Mouse (Mus musculus): ENCODE results near the gene Siglech. TPM values are rescaled to one million over a fixed set of nuclear protein-coding genes. Genes with fewer than 3 reads are reported as not detected.

Gene Siglech
- polyA plus RNA-seq, 2 experiments: 0.25 to 0.42 TPM

DNA sequence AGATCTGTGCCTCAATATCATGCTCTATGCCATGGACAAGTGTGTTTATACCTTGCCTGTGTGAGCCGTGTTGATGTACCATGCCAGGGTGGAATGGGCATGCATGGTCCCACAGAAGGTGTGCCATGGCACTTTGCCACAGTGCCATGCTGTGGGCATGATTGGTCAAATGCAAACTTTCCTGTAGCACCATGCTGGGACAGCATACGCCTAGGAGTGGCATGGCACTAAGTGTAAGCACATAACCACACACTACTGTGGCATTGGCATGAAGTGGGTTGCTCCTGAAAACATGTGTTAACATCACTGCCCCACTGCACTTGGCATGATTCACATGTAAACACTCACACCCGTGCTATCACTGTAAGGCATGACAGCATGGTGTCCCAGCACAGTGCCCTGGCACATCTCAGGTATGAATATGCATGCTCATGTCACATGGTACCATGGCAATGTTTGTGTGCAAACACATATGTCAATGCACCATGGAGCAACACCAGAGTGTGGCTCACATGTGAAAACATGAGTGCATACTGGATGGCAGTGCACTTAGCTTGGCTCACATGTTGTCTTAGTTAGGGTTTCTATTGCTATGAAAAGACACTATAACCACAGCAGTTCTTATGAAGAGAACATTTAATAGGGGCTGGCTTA is 24.2 kb upstream of the Siglech start:
- H3K36me3 ChIP-seq (replicated peaks; ENCODE audit: control insufficient read depth, insufficient read depth, low read depth): no peaks in the 10 kb centered on the region
- no peak overlapping the region for H3K4me2 ChIP-seq (ENCODE audit: low read depth)
- H3K27me3 ChIP-seq (ENCODE audit: control insufficient read depth, insufficient read depth, low read length): no peaks in the 10 kb centered on the region
- TF ChIP-seq CTCF (IDR thresholded peaks at IDR 0.05; ENCODE audit: low read depth) (no peak), EP300 (IDR thresholded peaks at IDR 0.05; ENCODE audit: low read depth) (no peak)
- H3K9me3 ChIP-seq (ENCODE audit: control insufficient read depth, low read length): no peaks in the 10 kb centered on the region
- ATAC-seq (ENCODE audit: insufficient read depth): no peak
- H3K27ac ChIP-seq: no peak overlapping the region
- H3K4me3 ChIP-seq (ENCODE audit: insufficient read depth in 1 of 2, low read depth in 2 of 2, low read length in 2 of 2): no peak overlapping the region
- no peak for DNase-seq (ENCODE audit: low read depth in 3 of 3, low spot score in 3 of 3)
- WGBS (ENCODE audit: insufficient replicate concordance): 52% methylated on average over 3 of the region's 3 CpGs
- H3K9ac ChIP-seq (replicated peaks): no peak overlapping the region
- H3K4me1 ChIP-seq (replicated peaks; ENCODE audit: control insufficient read depth in 2 of 2, insufficient read depth in 2 of 2, low read length in 1 of 2): no peaks in the 10 kb centered on the region

- no peak overlapping the region for H3K4me3 ChIP-seq (ENCODE audit: insufficient read depth in 1 of 2, low read depth in 2 of 2, low read length in 2 of 2)
- TF ChIP-seq EP300 (IDR thresholded peaks at IDR 0.05; ENCODE audit: low read depth) (no peak), CTCF (IDR thresholded peaks at IDR 0.05; ENCODE audit: low read depth) (no peak)
- no peaks in the 10 kb centered on the region for H3K4me1 ChIP-seq (replicated peaks; ENCODE audit: control insufficient read depth in 2 of 2, insufficient read depth in 2 of 2, low read length in 1 of 2)
- no peaks in the 10 kb centered on the region for H3K36me3 ChIP-seq (replicated peaks; ENCODE audit: control insufficient read depth, insufficient read depth, low read depth)
- H3K4me2 ChIP-seq (ENCODE audit: low read depth): no peak overlapping the region
- ATAC-seq (ENCODE audit: insufficient read depth): no peak
- no peak overlapping the region for H3K9ac ChIP-seq (replicated peaks)
- DNase-seq (ENCODE audit: low read depth in 3 of 3, low spot score in 3 of 3): no peak
- 57% methylated on average over 10 of the region's 10 CpGs for WGBS (ENCODE audit: insufficient replicate concordance)
- H3K27me3 ChIP-seq (ENCODE audit: control insufficient read depth, insufficient read depth, low read length): no peaks in the 10 kb centered on the region
- no peak overlapping the region for H3K27ac ChIP-seq
- H3K9me3 ChIP-seq (ENCODE audit: control insufficient read depth, low read length): no peaks in the 10 kb centered on the region
Observed at GRCm38 (mm10) chr7:55744566-55745220, 23.3 kb upstream of the Siglech start.

- H3K27ac ChIP-seq: no peak overlapping the region
- H3K9ac ChIP-seq (replicated peaks): no peak overlapping the region
- no peaks in the 10 kb centered on the region for H3K9me3 ChIP-seq (ENCODE audit: control insufficient read depth, low read length)
- no peak for TF ChIP-seq CTCF (IDR thresholded peaks at IDR 0.05; ENCODE audit: low read depth)
- TF ChIP-seq EP300 (IDR thresholded peaks at IDR 0.05; ENCODE audit: low read depth): no peak
- H3K36me3 ChIP-seq (replicated peaks; ENCODE audit: control insufficient read depth, insufficient read depth, low read depth): no peaks in the 10 kb centered on the region
- 48% methylated on average over 3 of the region's 3 CpGs for WGBS (ENCODE audit: insufficient replicate concordance)
- DNase-seq (ENCODE audit: low read depth in 3 of 3, low spot score in 3 of 3) (no peak), ATAC-seq (ENCODE audit: insufficient read depth) (no peak)
- no peak overlapping the region for H3K4me2 ChIP-seq (ENCODE audit: low read depth)
- no peaks in the 10 kb centered on the region for H3K4me1 ChIP-seq (replicated peaks; ENCODE audit: control insufficient read depth in 2 of 2, insufficient read depth in 2 of 2, low read length in 1 of 2)
- no peak overlapping the region for H3K4me3 ChIP-seq (ENCODE audit: insufficient read depth in 1 of 2, low read depth in 2 of 2, low read length in 2 of 2)
- no peaks in the 10 kb centered on the region for H3K27me3 ChIP-seq (ENCODE audit: control insufficient read depth, insufficient read depth, low read length)
Observed at GRCm38 (mm10) chr7:55750841-55751240, 17.1 kb upstream of the Siglech start.

- DNase-seq (ENCODE audit: low read depth in 3 of 3, low spot score in 3 of 3) (no peak), ATAC-seq (ENCODE audit: insufficient read depth) (no peak)
- Histone ChIP-seq H3K4me1 (replicated peaks; ENCODE audit: control insufficient read depth in 2 of 2, insufficient read depth in 2 of 2, low read length in 1 of 2) (no peaks in the 10 kb centered on the region), H3K9me3 (ENCODE audit: control insufficient read depth, low read length) (no peaks in the 10 kb centered on the region), H3K4me3 (ENCODE audit: insufficient read depth in 1 of 2, low read depth in 2 of 2, low read length in 2 of 2) (no peak overlapping the region), H3K9ac (replicated peaks) (no peak overlapping the region), H3K27me3 (ENCODE audit: control insufficient read depth, insufficient read depth, low read length) (no peaks in the 10 kb centered on the region), H3K36me3 (replicated peaks; ENCODE audit: control insufficient read depth, insufficient read depth, low read depth) (no peaks in the 10 kb centered on the region), H3K4me2 (ENCODE audit: low read depth) (no peak overlapping the region), H3K27ac (no peak overlapping the region)
- WGBS (ENCODE audit: insufficient replicate concordance): 41% methylated on average over 3 of the region's 3 CpGs
- no peak for TF ChIP-seq CTCF (IDR thresholded peaks at IDR 0.05; ENCODE audit: low read depth)
- TF ChIP-seq EP300 (IDR thresholded peaks at IDR 0.05; ENCODE audit: low read depth): no peak
Observed at GRCm38 (mm10) chr7:55759346-55759745, 8.6 kb upstream of the Siglech start.

- Histone ChIP-seq H3K27me3 (ENCODE audit: control insufficient read depth, insufficient read depth, low read length) (no peaks in the 10 kb centered on the region), H3K9me3 (ENCODE audit: control insufficient read depth, low read length) (no peaks in the 10 kb centered on the region), H3K27ac (no peak overlapping the region), H3K36me3 (replicated peaks; ENCODE audit: control insufficient read depth, insufficient read depth, low read depth) (no peaks in the 10 kb centered on the region), H3K9ac (replicated peaks) (no peak overlapping the region), H3K4me1 (replicated peaks; ENCODE audit: control insufficient read depth in 2 of 2, insufficient read depth in 2 of 2, low read length in 1 of 2) (no peaks in the 10 kb centered on the region), H3K4me3 (ENCODE audit: insufficient read depth in 1 of 2, low read depth in 2 of 2, low read length in 2 of 2) (no peak overlapping the region), H3K4me2 (ENCODE audit: low read depth) (no peak overlapping the region)
- DNase-seq (ENCODE audit: low read depth in 3 of 3, low spot score in 3 of 3): no peak
- WGBS (ENCODE audit: insufficient replicate concordance): 43% methylated on average over 4 of the region's 4 CpGs
- no peak for ATAC-seq (ENCODE audit: insufficient read depth)
- no peak for TF ChIP-seq EP300 (IDR thresholded peaks at IDR 0.05; ENCODE audit: low read depth)
- no peak for TF ChIP-seq CTCF (IDR thresholded peaks at IDR 0.05; ENCODE audit: low read depth)
Observed at GRCm38 (mm10) chr7:55780011-55780410, 12.0 kb downstream of the Siglech start.

Measured in liver, embryonic 14.5 days (tissue).